ENCODE assay signal across 8 mouse cellular contexts in genomic region chr3:96359507-96360213, GRCm38 (mm10).
DNase-seq lines count a peak whose midpoint lies in the region; ATAC-seq and TF ChIP-seq lines count a peak whose summit lies in the region.
"Not testable (repeated sequence)": the region's sequence is repeated elsewhere in the genome, so short reads cannot be mapped to it uniquely, and the experiment has no call there.

No protein-coding gene starts in this region.

- TF ChIP-seq POLR2A in limb, embryonic 14.5 days (IDR thresholded peaks at IDR 0.05; ENCODE audit: borderline replicate concordance, extremely low read depth, insufficient read depth, insufficient read length), result not testable (repeated sequence)

- DNase-seq in limb, embryonic 14.5 days (ENCODE audit: low spot score); lung, embryonic 14.5 days: not testable (repeated sequence)

- ATAC-seq in common myeloid progenitor, adult 5-6 weeks (replicated peaks; ENCODE audit: low read depth, poor library complexity, severe bottlenecking), result 0 out of 2 replicates have a peak, but pooled peaks have one; percentile 32
- ATAC-seq in forebrain, embryonic 13.5 days, result peak; percentile 24; the same call in 1 of the 2 replicates
- peak; percentile 23; the same call in 1 of the 2 replicates for ATAC-seq in heart, embryonic 16.5 days (replicated peaks; ENCODE audit: extremely low read depth, insufficient read depth, low FRiP score)
- ATAC-seq in intestine, postnatal 0 days, result peak; percentile 82
- peak; percentile 78; the same call in 1 of the 2 replicates for ATAC-seq in limb, embryonic 14.5 days (ENCODE audit: low FRiP score, low read depth)
- ATAC-seq in lung, embryonic 14.5 days (ENCODE audit: insufficient read depth), result peak; percentile 85
- peak; percentile 75 for ATAC-seq in midbrain, embryonic 13.5 days
- peak; percentile 66; the same call in 1 of the 2 replicates for ATAC-seq in neural tube, embryonic 14.5 days (ENCODE audit: low read depth)

- not testable (repeated sequence) for H3K4me1 ChIP-seq in forebrain, embryonic 13.5 days; heart, embryonic 16.5 days (ENCODE audit: control insufficient read depth, insufficient read depth, low read length); intestine, postnatal 0 days (replicated peaks; ENCODE audit: control insufficient read depth, insufficient read depth, low read length); limb, embryonic 14.5 days (ENCODE audit: control insufficient read depth, insufficient read depth, low read length); lung, embryonic 14.5 days (ENCODE audit: insufficient read depth); midbrain, embryonic 13.5 days (replicated peaks); neural tube, embryonic 14.5 days (ENCODE audit: control insufficient read depth, insufficient read depth, low read length)

- not testable (repeated sequence) for H3K4me2 ChIP-seq in forebrain, embryonic 13.5 days; heart, embryonic 16.5 days (ENCODE audit: low read depth, low read length); intestine, postnatal 0 days (replicated peaks; ENCODE audit: low read depth); limb, embryonic 14.5 days (replicated peaks; ENCODE audit: low read depth, low read length, severe bottlenecking); lung, embryonic 14.5 days; midbrain, embryonic 13.5 days (replicated peaks); neural tube, embryonic 14.5 days (ENCODE audit: low read depth, low read length)

- no CpG with 5 or more reads among the region's 26 CpGs for WGBS in forebrain, embryonic 13.5 days
- no CpG with 5 or more reads among the region's 26 CpGs for WGBS in heart, embryonic 16.5 days
- WGBS in intestine, postnatal 0 days, result no CpG with 5 or more reads among the region's 26 CpGs
- no CpG with 5 or more reads among the region's 26 CpGs for WGBS in limb, embryonic 14.5 days
- WGBS in lung, embryonic 14.5 days, result no CpG with 5 or more reads among the region's 26 CpGs
- WGBS in midbrain, embryonic 13.5 days, result no CpG with 5 or more reads among the region's 26 CpGs
- no CpG with 5 or more reads among the region's 26 CpGs for WGBS in neural tube, embryonic 14.5 days

- H3K36me3 ChIP-seq in forebrain, embryonic 13.5 days (ENCODE audit: poor library complexity, severe bottlenecking); heart, embryonic 16.5 days (ENCODE audit: control insufficient read depth, insufficient read depth); intestine, postnatal 0 days (ENCODE audit: control insufficient read depth, insufficient read depth); limb, embryonic 14.5 days (ENCODE audit: control insufficient read depth, insufficient read depth, low read length); lung, embryonic 14.5 days (ENCODE audit: insufficient read depth); midbrain, embryonic 13.5 days; neural tube, embryonic 14.5 days (ENCODE audit: control insufficient read depth, insufficient read depth, low read length): not testable (repeated sequence)

- not testable (repeated sequence) for H3K4me3 ChIP-seq in forebrain, embryonic 13.5 days; heart, embryonic 16.5 days (ENCODE audit: low read length); intestine, postnatal 0 days (ENCODE audit: low read depth, low read length); limb, embryonic 14.5 days (replicated peaks; ENCODE audit: low read length); lung, embryonic 14.5 days (ENCODE audit: low read depth, low read length); midbrain, embryonic 13.5 days (replicated peaks); neural tube, embryonic 14.5 days (ENCODE audit: low read depth, low read length)

- not testable (repeated sequence) for TF ChIP-seq CTCF in intestine, postnatal 0 days (IDR thresholded peaks at IDR 0.05; ENCODE audit: low read depth); lung, embryonic 14.5 days (IDR thresholded peaks at IDR 0.05; ENCODE audit: low read depth)

- H3K9me3 ChIP-seq in forebrain, embryonic 13.5 days (replicated peaks); heart, embryonic 16.5 days (replicated peaks; ENCODE audit: control insufficient read depth, low read length); intestine, postnatal 0 days (ENCODE audit: control insufficient read depth); limb, embryonic 14.5 days (ENCODE audit: control insufficient read depth, low read length); lung, embryonic 14.5 days (ENCODE audit: low read depth, low read length); midbrain, embryonic 13.5 days; neural tube, embryonic 14.5 days (ENCODE audit: control insufficient read depth, low read length): not testable (repeated sequence)

- peaks cover 27% of the 10 kb centered on the region for H3K27me3 ChIP-seq in forebrain, embryonic 13.5 days
- H3K27me3 ChIP-seq in heart, embryonic 16.5 days (ENCODE audit: control insufficient read depth, insufficient read depth, low read length), result peaks cover 15% of the 10 kb centered on the region
- peaks cover 13% of the 10 kb centered on the region; the same call in 1 of the 2 replicates for H3K27me3 ChIP-seq in intestine, postnatal 0 days (replicated peaks; ENCODE audit: control insufficient read depth, insufficient read depth, low read length)
- H3K27me3 ChIP-seq in limb, embryonic 14.5 days (ENCODE audit: control insufficient read depth, insufficient read depth, low read length); neural tube, embryonic 14.5 days (ENCODE audit: control insufficient read depth, insufficient read depth, low read length): not testable (repeated sequence)
- peaks cover 13% of the 10 kb centered on the region; the same call in 1 of the 2 replicates for H3K27me3 ChIP-seq in lung, embryonic 14.5 days (ENCODE audit: insufficient read depth, low read length)
- peaks cover 19% of the 10 kb centered on the region for H3K27me3 ChIP-seq in midbrain, embryonic 13.5 days

- not testable (repeated sequence) for H3K9ac ChIP-seq in forebrain, embryonic 13.5 days; heart, embryonic 16.5 days (ENCODE audit: low read length); intestine, postnatal 0 days (ENCODE audit: low read depth, low read length); limb, embryonic 14.5 days (ENCODE audit: low read depth, low read length, severe bottlenecking); lung, embryonic 14.5 days; midbrain, embryonic 13.5 days (replicated peaks); neural tube, embryonic 14.5 days (replicated peaks; ENCODE audit: low read depth, low read length)

- not testable (repeated sequence) for H3K27ac ChIP-seq in forebrain, embryonic 13.5 days; heart, embryonic 16.5 days (ENCODE audit: low read length); intestine, postnatal 0 days (ENCODE audit: low read depth, low read length); limb, embryonic 14.5 days (replicated peaks; ENCODE audit: low read depth, low read length); lung, embryonic 14.5 days (ENCODE audit: low read depth); midbrain, embryonic 13.5 days; neural tube, embryonic 14.5 days (ENCODE audit: low read depth, low read length)

Comparison
In these comparisons a context has a peak if more than half of its experiments do, and no peak if none do; other contexts are left out.
1. ATAC-seq: peak in every context shown above with its lines; median percentile 85 in lung, embryonic 14.5 days; 82 in intestine, postnatal 0 days; 78 in limb, embryonic 14.5 days; 75 in midbrain, embryonic 13.5 days; 66 in neural tube, embryonic 14.5 days; 32 in common myeloid progenitor, adult 5-6 weeks; 24 in forebrain, embryonic 13.5 days; 23 in heart, embryonic 16.5 days.